Mouse (Mus musculus): ENCODE data around the gene Inhbe. TPM values are rescaled to one million over a fixed set of nuclear protein-coding genes. Genes with fewer than 3 reads are reported as not detected.
"Not testable (repeated sequence)": the region's sequence is repeated elsewhere in the genome, so short reads cannot be mapped to it uniquely, and the experiment has no call there.

Inhbe gene
- polyA plus RNA-seq, 1 experiment: not detected

GRCm38 (mm10) chr10:127312858-127313257, 41.4 kb downstream of the Inhbe start:
- TF ChIP-seq POLR2A (IDR thresholded peaks at IDR 0.05; ENCODE audit: low read depth, low read length) (no peak), CTCF (IDR thresholded peaks at IDR 0.05; ENCODE audit: borderline replicate concordance, insufficient read depth, low read length) (no peak)
- no peak overlapping the region for H3K4me3 ChIP-seq (ENCODE audit: insufficient read depth, low read length)

GRCm38 (mm10) chr10:127312356-127312676, 41.9 kb downstream of the Inhbe start:
- Histone ChIP-seq H3K27ac (ENCODE audit: insufficient read depth, low read length) (peak overlapping the region; percentile 74), H3K4me3 (ENCODE audit: insufficient read depth, low read length) (peak overlapping the region; percentile 75), H3K4me1 (ENCODE audit: control insufficient read depth, insufficient read depth, low read length) (no peaks in the 10 kb centered on the region)
- TF ChIP-seq CTCF (IDR thresholded peaks at IDR 0.05; ENCODE audit: borderline replicate concordance, insufficient read depth, low read length) (peak; percentile 22; the same call in 1 of the 2 replicates), POLR2A (IDR thresholded peaks at IDR 0.05; ENCODE audit: low read depth, low read length) (peak; percentile 55; the same call in 1 of the 2 replicates)

More at GRCm38 (mm10) chr10:127312858-127313257, 41.4 kb downstream of the Inhbe start:
- H3K27ac ChIP-seq (ENCODE audit: insufficient read depth, low read length): no peak overlapping the region
- H3K4me1 ChIP-seq (ENCODE audit: control insufficient read depth, insufficient read depth, low read length): no peaks in the 10 kb centered on the region

GRCm38 (mm10) chr10:127311476-127312355, 42.5 kb downstream of the Inhbe start, which contains the start of gene Mars:
TSS of gene Mars (minus strand) at chr10:127311786.
- H3K4me3 ChIP-seq (ENCODE audit: insufficient read depth, low read length): peak within 1 kb of the TSS; percentile 88
- peak within 1 kb of the TSS; percentile 90 for H3K27ac ChIP-seq (ENCODE audit: insufficient read depth, low read length)
- H3K4me1 ChIP-seq (ENCODE audit: control insufficient read depth, insufficient read depth, low read length): no peaks in the 10 kb centered on the region
- peak; percentile 81 for TF ChIP-seq POLR2A (IDR thresholded peaks at IDR 0.05; ENCODE audit: low read depth, low read length)
- no peak for TF ChIP-seq CTCF (IDR thresholded peaks at IDR 0.05; ENCODE audit: borderline replicate concordance, insufficient read depth, low read length)

GRCm38 (mm10) chr10:127310523-127311475, 43.4 kb downstream of the Inhbe start:
- no peak for TF ChIP-seq CTCF (IDR thresholded peaks at IDR 0.05; ENCODE audit: borderline replicate concordance, insufficient read depth, low read length)
- peak; percentile 39; the same call in 1 of the 2 replicates for TF ChIP-seq POLR2A (IDR thresholded peaks at IDR 0.05; ENCODE audit: low read depth, low read length)
- H3K4me1 ChIP-seq (ENCODE audit: control insufficient read depth, insufficient read depth, low read length): no peaks in the 10 kb centered on the region
- H3K4me3 ChIP-seq (ENCODE audit: insufficient read depth, low read length): peak overlapping the region; percentile 88
- H3K27ac ChIP-seq (ENCODE audit: insufficient read depth, low read length): peak overlapping the region; percentile 90

GRCm38 (mm10) chr10:127309167-127309566, 45.0 kb downstream of the Inhbe start:
- not testable (repeated sequence) for H3K27ac ChIP-seq (ENCODE audit: insufficient read depth, low read length); H3K4me1 ChIP-seq (ENCODE audit: control insufficient read depth, insufficient read depth, low read length); H3K4me3 ChIP-seq (ENCODE audit: insufficient read depth, low read length)

- no peak for TF ChIP-seq POLR2A (IDR thresholded peaks at IDR 0.05; ENCODE audit: low read depth, low read length)
- no peak for TF ChIP-seq CTCF (IDR thresholded peaks at IDR 0.05; ENCODE audit: borderline replicate concordance, insufficient read depth, low read length)
- no peak overlapping the region for H3K27ac ChIP-seq (ENCODE audit: insufficient read depth, low read length)
- H3K4me3 ChIP-seq (ENCODE audit: insufficient read depth, low read length): no peak overlapping the region
- H3K4me1 ChIP-seq (ENCODE audit: control insufficient read depth, insufficient read depth, low read length): no peaks in the 10 kb centered on the region
Measured at GRCm38 (mm10) chr10:127303136-127303535, 51.1 kb downstream of the Inhbe start.

GRCm38 (mm10) chr10:127300361-127300760, 53.9 kb downstream of the Inhbe start:
- no peak overlapping the region for H3K4me3 ChIP-seq (ENCODE audit: insufficient read depth, low read length)
- TF ChIP-seq POLR2A (IDR thresholded peaks at IDR 0.05; ENCODE audit: low read depth, low read length): no peak
- no peak for TF ChIP-seq CTCF (IDR thresholded peaks at IDR 0.05; ENCODE audit: borderline replicate concordance, insufficient read depth, low read length)
- no peaks in the 10 kb centered on the region for H3K4me1 ChIP-seq (ENCODE audit: control insufficient read depth, insufficient read depth, low read length)
- no peak overlapping the region for H3K27ac ChIP-seq (ENCODE audit: insufficient read depth, low read length)

Other genes starting within 250 kb of the Inhbe start
- gene Os9, start 233.3 kb downstream of the Inhbe start, polyA plus RNA-seq (2011; ENCODE audit: insufficient read length, low read depth, missing spikeins): 84.1 and 87.6 TPM in 2 replicates
- gene B4galnt1, start 189.2 kb downstream of the Inhbe start, polyA plus RNA-seq (2011; ENCODE audit: insufficient read length, low read depth, missing spikeins): 28.3 and 39.3 TPM in 2 replicates
- gene Slc26a10, start 173.8 kb downstream of the Inhbe start, polyA plus RNA-seq (2011; ENCODE audit: insufficient read length, low read depth, missing spikeins): 2.2 and 2.8 TPM in 2 replicates
- gene Arhgef25, start 164.3 kb downstream of the Inhbe start, polyA plus RNA-seq (2011; ENCODE audit: insufficient read length, low read depth, missing spikeins): 187 TPM in 2 replicates
- 62.3 and 82.0 TPM in 2 replicates for gene Dtx3, start 158.7 kb downstream of the Inhbe start, polyA plus RNA-seq (2011; ENCODE audit: insufficient read length, low read depth, missing spikeins)
- gene Pip4k2c, start 142.8 kb downstream of the Inhbe start, polyA plus RNA-seq (2011; ENCODE audit: insufficient read length, low read depth, missing spikeins): 24.3 and 25.2 TPM in 2 replicates
- 0.80 and 1.6 TPM in 2 replicates for gene Kif5a, start 91.1 kb downstream of the Inhbe start, polyA plus RNA-seq (2011; ENCODE audit: insufficient read length, low read depth, missing spikeins)
- 149 and 162 TPM in 2 replicates for gene Dctn2, start 88.0 kb downstream of the Inhbe start, polyA plus RNA-seq (2011; ENCODE audit: insufficient read length, low read depth, missing spikeins)
- gene Mbd6, start 65.4 kb downstream of the Inhbe start, polyA plus RNA-seq (2011; ENCODE audit: insufficient read length, low read depth, missing spikeins): 26.4 and 27.2 TPM in 2 replicates
- gene Mars, start 42.6 kb downstream of the Inhbe start, polyA plus RNA-seq (2011; ENCODE audit: insufficient read length, low read depth, missing spikeins): 105 and 110 TPM in 2 replicates
- 0.18 TPM in 1 of 2 replicates, not detected in the other for gene Arhgap9, start 32.4 kb downstream of the Inhbe start, polyA plus RNA-seq (2011; ENCODE audit: insufficient read length, low read depth, missing spikeins)
- 0.43 and 0.84 TPM in 2 replicates for gene Gli1, start 12.4 kb downstream of the Inhbe start, polyA plus RNA-seq (2011; ENCODE audit: insufficient read length, low read depth, missing spikeins)
- not detected in 2 replicates for gene Inhbc, start 16.0 kb upstream of the Inhbe start, polyA plus RNA-seq (2011; ENCODE audit: insufficient read length, low read depth, missing spikeins)
- 99.2 and 118 TPM in 2 replicates for gene R3hdm2, start 25.9 kb upstream of the Inhbe start, polyA plus RNA-seq (2011; ENCODE audit: insufficient read length, low read depth, missing spikeins)
- gene Stac3, start 147.3 kb upstream of the Inhbe start, polyA plus RNA-seq (2011; ENCODE audit: insufficient read length, low read depth, missing spikeins): 3.9 TPM in 2 replicates
- 1.4 and 3.4 TPM in 2 replicates for gene Ndufa4l2, start 160.6 kb upstream of the Inhbe start, polyA plus RNA-seq (2011; ENCODE audit: insufficient read length, low read depth, missing spikeins)
- 147 and 169 TPM in 2 replicates for gene Shmt2, start 168.0 kb upstream of the Inhbe start, polyA plus RNA-seq (2011; ENCODE audit: insufficient read length, low read depth, missing spikeins)
- gene Nxph4, start 180.1 kb upstream of the Inhbe start, polyA plus RNA-seq (2011; ENCODE audit: insufficient read length, low read depth, missing spikeins): 1.1 and 1.8 TPM in 2 replicates

Data from embryonic fibroblast, embryonic 13.5 days (primary cell).